Mouse (Mus musculus): ENCODE data around the gene Myl6.
"Not testable (repeated sequence)": the region's sequence is repeated elsewhere in the genome, so short reads cannot be mapped to it uniquely, and the experiment has no call there.

Myl6 gene

GRCm38 (mm10) chr10:128509831-128510230 is 15.9 kb upstream of the Myl6 start:
- DNase-seq (ENCODE audit: low spot score): no peak

GRCm38 (mm10) chr10:128509203-128509602 is 15.3 kb upstream of the Myl6 start:
- DNase-seq (ENCODE audit: low spot score): no peak

GRCm38 (mm10) chr10:128508260-128508659 is 14.3 kb upstream of the Myl6 start:
- DNase-seq (ENCODE audit: low spot score): no peak

GRCm38 (mm10) chr10:128505974-128506373 is 12.0 kb upstream of the Myl6 start:
- DNase-seq (ENCODE audit: low spot score): no peak

GRCm38 (mm10) chr10:128505371-128505667 is 11.4 kb upstream of the Myl6 start:
- not testable (repeated sequence) for DNase-seq (ENCODE audit: low spot score)

GRCm38 (mm10) chr10:128504641-128505370 is 10.9 kb upstream of the Myl6 start:
- DNase-seq (ENCODE audit: low spot score): no peak

GRCm38 (mm10) chr10:128504012-128504411 is 10.1 kb upstream of the Myl6 start:
- DNase-seq (ENCODE audit: low spot score): no peak

- no peak for DNase-seq (ENCODE audit: low spot score)
Observed at GRCm38 (mm10) chr10:128503532-128503931, 9.6 kb upstream of the Myl6 start.

- DNase-seq (ENCODE audit: low spot score): no peak
Observed at GRCm38 (mm10) chr10:128502341-128502740, 8.4 kb upstream of the Myl6 start.

GRCm38 (mm10) chr10:128499116-128499671 is 5.2 kb upstream of the Myl6 start:
- DNase-seq (ENCODE audit: low spot score): peak; percentile 76

GRCm38 (mm10) chr10:128498590-128498989 is 4.6 kb upstream of the Myl6 start, which contains the start of gene Myl6b:
Gene Myl6b, minus strand, starts transcription at chr10:128498685.
- peak; percentile 97 for DNase-seq (ENCODE audit: low spot score)

GRCm38 (mm10) chr10:128497134-128497737 is 3.3 kb upstream of the Myl6 start:
- no peak for DNase-seq (ENCODE audit: low spot score)

GRCm38 (mm10) chr10:128496509-128497077 is 2.6 kb upstream of the Myl6 start:
- DNase-seq (ENCODE audit: low spot score): no peak

- DNase-seq (ENCODE audit: low spot score): no peak
Observed at GRCm38 (mm10) chr10:128495903-128496302, 2.0 kb upstream of the Myl6 start.

- DNase-seq (ENCODE audit: low spot score): no peak
Observed at GRCm38 (mm10) chr10:128495270-128495669, 1.3 kb upstream of the Myl6 start.

GRCm38 (mm10) chr10:128494667-128495245 is 811 bp upstream of the Myl6 start:
- no peak for DNase-seq (ENCODE audit: low spot score)

- no peak for DNase-seq (ENCODE audit: low spot score)
Observed at GRCm38 (mm10) chr10:128493319-128493694, 638 bp downstream of the Myl6 start.

GRCm38 (mm10) chr10:128492633-128493311 is 1.2 kb downstream of the Myl6 start:
- DNase-seq (ENCODE audit: low spot score): peak; percentile 70

- not testable (repeated sequence) for DNase-seq (ENCODE audit: low spot score)
Observed at GRCm38 (mm10) chr10:128492051-128492450, 1.9 kb downstream of the Myl6 start.

GRCm38 (mm10) chr10:128491495-128491894 is 2.5 kb downstream of the Myl6 start:
- no peak for DNase-seq (ENCODE audit: low spot score)

GRCm38 (mm10) chr10:128490912-128491311 is 3.0 kb downstream of the Myl6 start:
- DNase-seq (ENCODE audit: low spot score): no peak

- no peak for DNase-seq (ENCODE audit: low spot score)
Observed at GRCm38 (mm10) chr10:128490232-128490631, 3.7 kb downstream of the Myl6 start.

All from testis, postnatal 10 days (tissue).